Mouse (Mus musculus) gastrocnemius, adult 18-20 months (tissue): ENCODE measurements at regions not wholly inside any gene's neighbourhood (a gene's known extent, or its start where the extent isn't known, plus 50 kb on each side); places are given as distances from the start of the nearest gene placed in this dataset.

Experiments used
- DNase-seq: peaks from one replicate; pipeline ENCODE4 v3.0.0; 2021; ENCODE audit warnings: low spot score

- DNase-seq, result peak; percentile 53
Measured at GRCm38 (mm10) chr15:57644331-57644953, 167.0 kb upstream of the Slc22a22 start.

GRCm38 (mm10) chr15:57639115-57639514, 161.7 kb upstream of the Slc22a22 start:
- no peak for DNase-seq

GRCm38 (mm10) chr15:57633067-57633466, 155.6 kb upstream of the Slc22a22 start:
- DNase-seq, result no peak

- no peak for DNase-seq
Measured at GRCm38 (mm10) chr15:57632537-57632936, 155.1 kb upstream of the Slc22a22 start.

- peak; percentile 11 for DNase-seq
Measured at GRCm38 (mm10) chr15:57618466-57618865, 141.0 kb upstream of the Slc22a22 start.

- peak; percentile 49 for DNase-seq
Measured at GRCm38 (mm10) chr15:57616880-57617391, 139.5 kb upstream of the Slc22a22 start.

- no peak for DNase-seq
Measured at GRCm38 (mm10) chr15:57610006-57610405, 132.6 kb upstream of the Slc22a22 start.

GRCm38 (mm10) chr15:57608519-57608918, 131.1 kb upstream of the Slc22a22 start:
- DNase-seq, result no peak

GRCm38 (mm10) chr15:57600562-57600961, 123.1 kb upstream of the Slc22a22 start:
- peak; percentile 51 for DNase-seq

- no peak for DNase-seq
Measured at GRCm38 (mm10) chr15:57593326-57594004, 116.0 kb upstream of the Slc22a22 start.

GRCm38 (mm10) chr15:57590597-57591219, 113.3 kb upstream of the Slc22a22 start:
- no peak for DNase-seq

GRCm38 (mm10) chr15:57589404-57590377, 112.3 kb upstream of the Slc22a22 start:
- peak; percentile 33 for DNase-seq

- no peak for DNase-seq
Measured at GRCm38 (mm10) chr15:57585411-57585810, 108.0 kb upstream of the Slc22a22 start.

- DNase-seq, result no peak
Measured at GRCm38 (mm10) chr15:57584498-57584897, 107.1 kb upstream of the Slc22a22 start.

GRCm38 (mm10) chr15:57581266-57581665, 103.8 kb upstream of the Slc22a22 start:
- DNase-seq, result no peak

- no peak for DNase-seq
Measured at GRCm38 (mm10) chr15:57578794-57579193, 101.4 kb upstream of the Slc22a22 start.

GRCm38 (mm10) chr15:57574080-57574618, 96.7 kb upstream of the Slc22a22 start:
- no peak for DNase-seq

- no peak for DNase-seq
Measured at GRCm38 (mm10) chr15:57572460-57572859, 95.0 kb upstream of the Slc22a22 start.

GRCm38 (mm10) chr15:57568006-57568630, 90.7 kb upstream of the Slc22a22 start:
- DNase-seq, result peak; percentile 21

- no peak for DNase-seq
Measured at GRCm38 (mm10) chr15:57547154-57547553, 69.7 kb upstream of the Slc22a22 start.

GRCm38 (mm10) chr15:57545141-57545540, 67.7 kb upstream of the Slc22a22 start:
- no peak for DNase-seq
